Mouse (Mus musculus): ENCODE measurements around the gene Rngtt.

DNA sequence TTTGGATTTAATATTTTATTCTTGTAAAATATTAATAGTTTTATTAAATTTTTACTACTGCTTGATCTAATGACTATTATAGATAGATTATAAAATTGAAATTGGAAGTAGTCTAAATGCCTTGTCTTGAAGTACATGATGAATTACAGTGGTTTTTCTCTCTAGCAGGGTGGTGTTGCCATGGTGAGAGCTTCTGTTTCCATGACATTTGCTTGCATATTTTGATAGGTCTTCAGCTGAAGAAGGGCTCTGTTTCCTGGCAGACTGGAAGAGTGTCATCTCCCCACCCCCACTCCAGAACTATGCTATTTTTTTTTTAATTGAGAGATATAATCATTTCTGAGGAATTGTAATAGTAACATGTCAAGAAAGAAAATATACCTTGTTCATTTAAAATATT lies 80.5 kb downstream of the Rngtt start:
- TF ChIP-seq ZC3H11A (IDR thresholded peaks at IDR 0.05; ENCODE audit: borderline replicate concordance, low read depth, low read length) (no peak), MAFK (IDR thresholded peaks at IDR 0.05; ENCODE audit: insufficient read depth, low read depth, low read length) (no peak), HCFC1 (IDR thresholded peaks at IDR 0.05; ENCODE audit: borderline replicate concordance, insufficient read depth, low read length) (no peak), CHD2 (IDR thresholded peaks at IDR 0.05; ENCODE audit: low read depth, low read length) (no peak)
